In genomic region chr12:84217111-84217507, GRCm38 (mm10) we compare ENCODE assay signal across 8 mouse cellular contexts. TPM values are rescaled to one million over a fixed set of nuclear protein-coding genes. Genes with fewer than 3 reads are reported as not detected.
DNase-seq lines count a peak whose midpoint lies in the region; ATAC-seq lines count a peak whose summit lies in the region.

No protein-coding gene starts in this region.

- 35% methylated on average over 4 of the region's 4 CpGs for WGBS in heart, embryonic 12.5 days
- 30% methylated on average over 4 of the region's 4 CpGs for WGBS in embryonic facial prominence, embryonic 14.5 days
- WGBS in intestine, embryonic 16.5 days, result 30% methylated on average over 4 of the region's 4 CpGs
- 21% methylated on average over 4 of the region's 4 CpGs for WGBS in midbrain, embryonic 13.5 days

- ATAC-seq in heart, embryonic 12.5 days (ENCODE audit: insufficient number of reproducible peaks, low FRiP score), result no peak
- ATAC-seq in embryonic facial prominence, embryonic 14.5 days (ENCODE audit: low read depth), result no peak
- peak; percentile 47 for ATAC-seq in intestine, embryonic 16.5 days
- ATAC-seq in midbrain, embryonic 13.5 days, result no peak

- peak overlapping the region; percentile 90 for H3K4me3 ChIP-seq in heart, embryonic 12.5 days
- H3K4me3 ChIP-seq in embryonic facial prominence, embryonic 14.5 days (ENCODE audit: low read depth, low read length), result peak overlapping the region; percentile 95
- peak overlapping the region; percentile 88 for H3K4me3 ChIP-seq in intestine, embryonic 16.5 days (ENCODE audit: low read length)
- peak overlapping the region; percentile 74 for H3K4me3 ChIP-seq in midbrain, embryonic 13.5 days (replicated peaks)

- H3K36me3 ChIP-seq in heart, embryonic 12.5 days, result no peaks in the 10 kb centered on the region; the same call in none of the 2 replicates
- no peaks in the 10 kb centered on the region for H3K36me3 ChIP-seq in embryonic facial prominence, embryonic 14.5 days (ENCODE audit: control insufficient read depth, insufficient read depth, low read length)
- no peaks in the 10 kb centered on the region for H3K36me3 ChIP-seq in intestine, embryonic 16.5 days (ENCODE audit: control insufficient read depth, insufficient read depth, low read length)
- H3K36me3 ChIP-seq in midbrain, embryonic 13.5 days, result no peaks in the 10 kb centered on the region

- no peak for DNase-seq in heart, postnatal 14 days
- DNase-seq in embryonic facial prominence, embryonic 14.5 days (ENCODE audit: low spot score), result no peak
- no peak for DNase-seq in adrenal gland, postnatal 25 days
- no peak for DNase-seq in left cerebral cortex, postnatal 36 days (ENCODE audit: low spot score in 2 of 2)
- no peak for DNase-seq in gastrocnemius, postnatal 10 days

- no peaks in the 10 kb centered on the region for H3K9me3 ChIP-seq in heart, embryonic 12.5 days (replicated peaks)
- H3K9me3 ChIP-seq in embryonic facial prominence, embryonic 14.5 days (ENCODE audit: control insufficient read depth, low read length), result no peaks in the 10 kb centered on the region
- H3K9me3 ChIP-seq in intestine, embryonic 16.5 days (ENCODE audit: control insufficient read depth, low read length), result no peaks in the 10 kb centered on the region
- no peaks in the 10 kb centered on the region for H3K9me3 ChIP-seq in midbrain, embryonic 13.5 days

- intact Hi-C loops in heart, postnatal 14 days (cut with DNase I), result loop anchor here (5.0 kb wide), 1 partner anchor 40 kb away; no protein-coding TSS in a partner anchor
- intact Hi-C loops in left cerebral cortex, postnatal 36 days (cut with DNase I), result loop anchor here (5.0 kb wide), 1 partner anchor 40 kb away; no protein-coding TSS in a partner anchor

- peaks cover 61% of the 10 kb centered on the region for H3K4me1 ChIP-seq in heart, embryonic 12.5 days (replicated peaks)
- H3K4me1 ChIP-seq in embryonic facial prominence, embryonic 14.5 days (ENCODE audit: control insufficient read depth, insufficient read depth, low read length), result peaks cover 29% of the 10 kb centered on the region
- peaks cover 42% of the 10 kb centered on the region for H3K4me1 ChIP-seq in intestine, embryonic 16.5 days (ENCODE audit: control insufficient read depth, insufficient read depth, low read length)
- H3K4me1 ChIP-seq in midbrain, embryonic 13.5 days (replicated peaks), result peaks cover 65% of the 10 kb centered on the region

- H3K27me3 ChIP-seq in heart, embryonic 12.5 days (replicated peaks), result no peaks in the 10 kb centered on the region
- no peaks in the 10 kb centered on the region for H3K27me3 ChIP-seq in embryonic facial prominence, embryonic 14.5 days (replicated peaks; ENCODE audit: control insufficient read depth, insufficient read depth, low read length)
- no peaks in the 10 kb centered on the region for H3K27me3 ChIP-seq in intestine, embryonic 16.5 days (replicated peaks; ENCODE audit: control insufficient read depth, insufficient read depth, low read length)
- H3K27me3 ChIP-seq in midbrain, embryonic 13.5 days, result peaks cover 10% of the 10 kb centered on the region; the same call in 1 of the 2 replicates

- peak overlapping the region; percentile 89 for H3K27ac ChIP-seq in heart, embryonic 12.5 days (ENCODE audit: poor library complexity, severe bottlenecking)
- peak overlapping the region; percentile 96 for H3K27ac ChIP-seq in embryonic facial prominence, embryonic 14.5 days (replicated peaks; ENCODE audit: low read depth, low read length)
- peak overlapping the region; percentile 96 for H3K27ac ChIP-seq in intestine, embryonic 16.5 days (ENCODE audit: low read length)
- peak overlapping the region; percentile 65; the same call in 1 of the 2 replicates for H3K27ac ChIP-seq in midbrain, embryonic 13.5 days

- H3K9ac ChIP-seq in heart, embryonic 12.5 days, result peak overlapping the region; percentile 92; the same call in 1 of the 2 replicates
- H3K9ac ChIP-seq in embryonic facial prominence, embryonic 14.5 days (ENCODE audit: low read depth, low read length), result peak overlapping the region; percentile 88
- H3K9ac ChIP-seq in intestine, embryonic 16.5 days (ENCODE audit: low read depth, low read length), result peak overlapping the region; percentile 97
- no peak overlapping the region for H3K9ac ChIP-seq in midbrain, embryonic 13.5 days (replicated peaks)

- peak overlapping the region; percentile 90 for H3K4me2 ChIP-seq in heart, embryonic 12.5 days
- peak overlapping the region; percentile 82 for H3K4me2 ChIP-seq in embryonic facial prominence, embryonic 14.5 days (ENCODE audit: low read depth, low read length)
- H3K4me2 ChIP-seq in intestine, embryonic 16.5 days (ENCODE audit: low read depth, low read length), result peak overlapping the region; percentile 87
- peak overlapping the region; percentile 99 for H3K4me2 ChIP-seq in midbrain, embryonic 13.5 days (replicated peaks)

RNA-seq across cellular contexts. Expression of gene Elmsan1, which starts 1.6 kb away (rescaled TPM):
- 8.7 and 10.6 TPM in 2 replicates for polyA plus RNA-seq in heart, embryonic 12.5 days (2016; fragmentation: Nextera tagmentation; extraction: Ambion mirVana)
- total RNA-seq in heart, postnatal 14 days (2021), result 10 to 100 TPM; 15.7 to 16.9 TPM
- 9.4 and 9.8 TPM in 2 replicates for polyA plus RNA-seq in embryonic facial prominence, embryonic 14.5 days (2014; fragmentation: Nextera tagmentation; extraction: Ambion mirVana)
- polyA plus RNA-seq in intestine, embryonic 16.5 days (2015; fragmentation: Nextera tagmentation; extraction: Ambion mirVana), result 6.3 and 6.7 TPM in 2 replicates
- polyA plus RNA-seq in midbrain, embryonic 13.5 days (2015; fragmentation: Nextera tagmentation; extraction: Ambion mirVana), result 3.6 and 5.2 TPM in 2 replicates
- 22.3 and 32.8 TPM in 2 replicates for total RNA-seq in adrenal gland, postnatal 25 days (2021)
- total RNA-seq in left cerebral cortex, postnatal 36 days (2021), result 10 to 100 TPM; 17.2 to 18.5 TPM
- total RNA-seq in gastrocnemius, postnatal 10 days (2021), result 10 to 100 TPM; 15.6 to 18.5 TPM
